Mouse (Mus musculus) spleen, adult 2 months (tissue): Measurements from ENCODE around the gene Tspan10.
A peak's percentile ranks its signal among the peaks of the same experiment; 100 is the strongest.

Experiments used
- CTCF ChIP-seq: fragments of 200-500 bp; IDR thresholded peaks from 2 replicates; pipeline ENCODE4 v1.5.1; 2011; ENCODE audit warnings: mild to moderate bottlenecking, inconsistent platforms; ENCODE audit not compliant: insufficient read depth, insufficient read length, insufficient replicate concordance; ENCODE audit errors: extremely low read depth
- POLR2A ChIP-seq: fragments of 200-500 bp; IDR thresholded peaks from 2 replicates; pipeline ENCODE4 v1.6.1; 2011; ENCODE audit warnings: low read depth, low read length, inconsistent platforms

DNA sequence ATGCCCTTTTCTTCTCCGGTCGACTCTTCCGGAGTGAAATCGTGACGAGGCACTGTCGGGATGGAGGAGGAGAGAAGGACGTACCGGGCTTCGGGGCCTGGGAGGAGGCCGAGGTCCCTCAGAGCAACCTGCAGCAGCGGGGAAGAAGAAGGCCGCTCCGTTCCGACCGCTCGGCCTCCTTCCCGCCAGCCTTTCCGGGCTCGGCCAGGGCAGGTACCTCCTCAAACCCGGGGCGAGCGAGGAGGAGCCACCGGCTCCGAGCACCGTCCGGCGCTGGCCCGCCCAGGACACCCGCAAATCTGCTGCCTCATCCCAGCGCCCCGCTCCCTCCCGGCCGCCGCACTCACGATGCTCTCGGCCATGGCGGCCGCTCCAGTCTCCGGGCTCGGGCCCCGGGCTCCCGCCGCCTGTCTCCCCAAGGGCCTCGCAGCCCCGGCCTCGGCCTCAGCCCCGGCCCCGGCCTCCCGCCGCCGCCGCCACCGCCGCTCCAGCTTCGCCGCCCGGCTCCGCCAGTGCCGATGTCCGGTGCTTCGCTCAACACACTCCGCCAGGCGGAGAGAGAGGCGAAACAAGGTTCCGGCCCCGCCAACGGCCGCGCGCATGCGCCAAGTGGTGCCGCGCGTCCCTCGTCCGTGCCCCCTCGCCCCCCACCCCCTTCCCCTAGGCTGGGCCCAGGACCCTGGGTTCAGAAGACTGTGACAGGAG, 5.1 kb upstream of the Tspan10 start, which contains the start of gene Nploc4:
- TF ChIP-seq CTCF (no peak), POLR2A (peak; percentile 38; the same call in 1 of the 2 replicates)
